Mouse (Mus musculus) thymus, adult 18-20 months (tissue): ENCODE data around the gene Plekhh2.
"Not testable (repeated sequence)": the region's sequence is repeated elsewhere in the genome, so short reads cannot be mapped to it uniquely, and the experiment has no call there.

Source experiments
- DNase-seq, 2 experiments: peaks; one replicate each; pipeline ENCODE4 v3.0.0; 2022; ENCODE audit warnings: mixed read lengths in 2 of 2

Plekhh2 gene

DNA sequence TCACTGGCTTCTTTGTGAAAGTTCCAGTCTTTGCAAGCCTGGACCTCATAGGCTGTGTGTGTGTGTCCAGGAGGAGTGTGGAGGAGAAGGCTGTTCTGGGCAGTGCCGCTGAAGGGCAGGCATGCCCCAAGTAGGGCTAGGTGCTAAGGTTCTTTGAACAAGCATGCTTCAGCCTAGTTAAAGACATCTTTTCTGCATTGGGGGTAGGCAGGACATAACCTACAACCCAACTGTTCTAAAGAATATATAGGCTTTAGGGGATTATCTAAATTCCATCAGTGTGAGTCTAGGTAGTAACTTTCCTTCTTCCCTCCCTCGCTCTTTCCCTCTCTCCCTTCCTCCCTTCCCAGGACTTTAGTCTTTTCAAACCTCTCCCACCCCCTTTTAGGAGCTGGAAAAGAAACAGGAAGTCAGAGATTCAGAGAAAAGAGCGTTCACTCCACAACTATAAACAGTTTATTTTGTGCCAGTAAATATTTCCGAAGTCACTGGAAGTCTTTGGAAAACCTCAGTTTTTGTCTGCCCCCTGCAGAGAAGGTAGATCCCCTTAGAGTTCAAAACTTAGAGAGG lies 906 bp downstream of the Plekhh2 start:
- DNase-seq: no peak

DNA sequence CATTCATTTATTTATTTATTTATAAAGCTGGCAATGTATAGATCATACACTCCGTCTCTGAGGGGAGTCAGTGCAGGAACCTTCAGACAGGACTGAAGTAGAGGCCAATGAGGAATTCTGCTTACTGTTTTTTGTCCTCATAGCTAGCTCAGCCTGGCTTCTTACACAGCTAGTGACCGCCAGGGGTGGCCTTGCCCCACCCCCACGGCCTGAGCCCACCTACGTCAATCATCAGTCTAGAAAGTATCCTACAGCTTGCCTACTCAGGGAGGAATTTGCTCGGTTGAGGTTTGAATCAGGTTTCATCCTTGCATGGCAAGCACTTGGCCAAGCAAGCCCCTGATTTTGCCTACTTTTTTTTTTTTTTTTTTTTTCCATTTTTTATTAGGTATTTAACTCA lies 4.2 kb downstream of the Plekhh2 start:
- DNase-seq: no peak

DNA sequence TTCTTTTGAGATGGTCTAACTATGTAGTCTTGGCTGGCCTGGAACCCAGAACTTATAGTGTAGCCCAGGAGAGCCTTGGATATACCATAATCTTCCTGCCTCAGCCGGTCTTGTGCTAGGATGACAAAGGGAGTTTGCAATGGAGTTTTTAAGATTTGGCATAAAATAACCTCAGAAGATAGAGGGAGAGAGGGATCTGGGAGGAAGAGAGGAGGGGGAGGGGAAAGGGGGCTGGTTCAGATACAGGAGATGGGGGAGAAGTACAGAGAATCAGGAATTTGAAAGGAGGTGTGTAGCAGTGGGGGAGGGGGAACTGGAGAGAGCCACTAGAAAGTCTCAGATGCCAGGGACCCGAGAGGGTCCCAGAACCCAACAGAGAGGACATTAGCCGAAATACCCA lies 7.7 kb downstream of the Plekhh2 start:
- no peak for DNase-seq

DNA sequence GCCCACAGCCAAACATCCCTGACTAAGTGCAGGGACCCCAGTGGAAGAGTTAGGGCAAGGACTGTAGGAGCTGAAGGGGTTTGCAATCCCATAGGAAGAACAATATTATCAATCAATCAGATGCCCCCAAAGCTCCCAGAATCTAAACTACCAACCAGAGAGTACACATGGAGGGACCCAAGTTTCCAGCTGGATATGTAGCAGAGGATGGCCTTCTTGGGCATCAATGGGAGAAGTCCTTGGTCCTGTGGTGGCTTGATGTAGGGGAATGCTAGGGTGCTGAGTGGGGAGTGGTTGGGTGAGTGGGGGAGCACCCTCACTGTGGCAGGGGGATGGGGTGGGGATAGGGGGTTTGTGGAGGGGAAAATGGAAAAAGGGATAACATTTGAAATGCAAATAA lies 8.4 kb downstream of the Plekhh2 start:
- no peak for DNase-seq

DNA sequence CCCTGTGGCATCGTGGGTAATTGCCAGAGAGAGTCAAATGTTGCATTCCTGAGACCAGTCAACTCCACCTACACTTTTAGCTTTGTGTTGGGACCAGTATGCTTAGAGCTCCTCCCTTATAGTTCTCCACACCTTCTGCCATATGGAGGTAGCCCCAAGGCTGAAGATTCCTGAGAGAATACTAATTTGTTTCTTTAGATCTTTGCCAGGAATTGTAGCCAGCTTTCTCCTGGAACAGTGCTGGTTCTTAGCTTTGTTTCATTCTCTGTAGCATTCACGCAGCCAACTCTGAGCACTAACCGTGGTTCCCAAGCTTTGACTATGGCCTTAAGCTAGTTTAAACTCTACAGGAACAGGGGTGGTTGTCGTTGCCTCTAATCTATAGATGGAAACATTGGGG lies 17.7 kb downstream of the Plekhh2 start:
- DNase-seq: no peak

DNA sequence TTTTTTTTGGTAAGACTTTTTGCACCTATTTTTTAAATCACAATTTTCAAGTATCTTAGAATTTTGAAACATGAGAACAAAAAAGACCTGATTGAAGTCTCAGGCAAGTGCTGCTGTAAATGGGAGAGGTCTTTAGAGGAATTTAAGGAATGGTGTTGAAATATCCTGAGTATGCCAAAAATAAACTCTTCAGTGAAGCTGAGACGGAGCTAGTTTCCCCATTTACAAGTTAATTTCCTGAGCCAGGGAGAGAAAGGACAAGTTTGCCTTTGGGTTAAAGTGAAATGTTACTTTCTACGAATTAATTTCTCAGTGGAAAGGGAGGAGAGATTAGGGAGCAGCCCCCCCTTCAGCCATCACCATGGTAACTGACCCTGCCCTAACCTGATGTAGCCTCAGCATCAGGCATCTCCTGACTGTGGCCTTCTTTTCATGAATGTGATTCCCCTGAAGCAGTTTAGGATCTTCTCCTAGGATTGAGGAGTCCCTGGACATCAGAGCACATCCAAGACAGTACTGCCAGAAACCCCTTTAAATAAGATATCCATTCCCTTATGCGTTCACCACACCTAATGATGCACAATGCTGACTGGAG lies 18.6 kb downstream of the Plekhh2 start:
- DNase-seq: no peak

DNA sequence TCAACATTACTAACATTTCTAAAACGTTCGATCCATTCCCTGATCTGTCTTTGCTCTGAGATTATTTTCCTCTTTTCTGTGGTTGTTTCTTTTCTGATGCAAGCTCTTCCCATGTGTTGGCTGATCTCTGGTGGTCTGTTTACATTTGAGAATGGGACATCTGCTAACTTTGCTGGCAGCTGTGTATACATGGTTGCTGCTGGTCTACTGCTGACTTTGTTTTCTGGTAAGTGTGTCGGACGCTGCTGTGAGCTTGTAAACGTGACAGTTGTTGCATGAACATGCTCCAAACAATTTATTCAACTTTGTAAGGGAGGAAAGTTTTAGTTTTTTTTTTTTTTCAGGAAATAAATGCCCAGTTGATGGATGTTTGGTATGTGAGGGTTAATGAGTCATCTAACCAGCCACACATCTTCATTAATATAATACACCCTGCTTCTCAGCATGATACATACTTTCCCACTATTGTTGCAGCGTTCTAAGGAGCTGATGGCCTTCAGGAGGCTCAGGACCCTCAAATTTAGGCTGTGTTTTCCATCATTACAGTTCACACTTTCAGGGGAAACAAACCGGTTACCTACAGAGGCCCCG lies 21.3 kb downstream of the Plekhh2 start:
- DNase-seq: no peak

DNA sequence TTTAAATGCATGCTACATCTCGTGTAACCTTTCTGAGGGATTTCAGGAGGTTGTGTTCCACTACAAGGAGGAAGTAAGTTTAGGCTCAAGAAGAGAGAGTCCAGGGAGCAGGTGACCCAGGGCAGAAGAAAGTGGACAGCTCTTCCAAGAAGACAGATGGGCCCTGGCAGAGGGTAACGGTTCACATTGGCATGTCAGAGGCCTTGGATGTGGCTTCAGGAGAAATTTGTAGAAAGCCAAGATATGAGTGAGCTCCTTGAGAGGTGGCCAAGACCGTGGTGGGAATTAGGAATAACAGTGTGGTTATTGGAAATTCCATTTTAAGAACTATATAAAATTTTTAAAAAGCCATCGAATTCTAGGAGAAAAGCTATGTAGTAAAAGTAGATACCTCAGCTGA lies 22.1 kb downstream of the Plekhh2 start:
- no peak for DNase-seq

DNA sequence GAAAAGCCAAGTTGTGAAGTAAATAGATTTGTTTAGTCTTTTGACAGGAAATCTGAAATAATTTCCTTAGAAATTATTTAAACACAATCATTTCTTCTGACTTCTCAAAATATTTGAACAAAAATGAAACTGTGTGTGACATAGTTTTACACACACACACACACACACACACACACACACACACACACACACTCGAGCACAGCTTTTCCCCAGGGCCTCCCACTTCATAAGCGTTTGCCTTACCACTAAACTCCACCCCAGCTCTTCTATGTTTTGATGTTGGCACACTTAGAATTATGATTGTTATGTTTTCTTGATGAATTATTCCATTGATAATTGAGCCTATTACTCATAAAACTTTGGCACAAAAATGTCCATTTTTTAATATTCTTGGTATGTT lies 22.9 kb downstream of the Plekhh2 start:
- no peak for DNase-seq

DNA sequence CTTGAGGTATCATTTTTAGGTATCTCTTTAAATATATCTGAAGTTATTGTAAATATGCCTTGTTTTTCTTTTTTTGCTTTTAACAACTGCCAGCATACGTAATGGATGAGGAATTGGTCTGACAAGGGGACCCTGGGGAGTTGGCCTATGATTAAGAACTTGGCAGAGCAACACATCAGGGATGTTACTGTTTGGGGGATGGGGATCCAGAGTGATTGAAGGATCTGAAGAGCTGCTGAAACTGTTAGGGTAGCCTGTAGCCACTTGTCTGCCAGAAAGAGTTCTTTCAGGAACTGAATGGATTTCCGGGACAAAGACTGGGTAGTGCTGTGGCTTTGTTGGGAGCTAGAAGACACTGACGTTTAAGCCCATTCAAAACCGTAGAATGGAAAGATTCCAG lies 23.5 kb downstream of the Plekhh2 start:
- DNase-seq: no peak

DNA sequence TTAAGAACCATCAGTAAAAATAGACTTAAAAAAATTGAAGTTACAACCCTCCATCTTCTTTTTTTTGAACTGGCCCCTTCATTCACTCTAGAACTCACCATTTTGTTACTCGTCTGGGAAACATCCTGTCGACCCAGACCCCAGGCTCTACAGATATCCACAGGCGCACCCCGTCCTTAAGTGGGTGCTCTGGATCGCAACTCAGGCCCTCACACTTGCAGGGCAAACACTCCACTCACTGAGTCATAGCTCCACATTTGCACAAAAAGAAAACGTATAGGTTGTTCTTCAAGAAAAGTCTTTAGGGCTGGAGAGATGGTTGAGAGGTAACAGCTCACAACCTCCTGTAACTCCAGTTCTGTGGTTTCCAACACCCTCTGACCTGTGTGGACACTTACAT lies 25.6 kb downstream of the Plekhh2 start:
- no peak for DNase-seq

DNA sequence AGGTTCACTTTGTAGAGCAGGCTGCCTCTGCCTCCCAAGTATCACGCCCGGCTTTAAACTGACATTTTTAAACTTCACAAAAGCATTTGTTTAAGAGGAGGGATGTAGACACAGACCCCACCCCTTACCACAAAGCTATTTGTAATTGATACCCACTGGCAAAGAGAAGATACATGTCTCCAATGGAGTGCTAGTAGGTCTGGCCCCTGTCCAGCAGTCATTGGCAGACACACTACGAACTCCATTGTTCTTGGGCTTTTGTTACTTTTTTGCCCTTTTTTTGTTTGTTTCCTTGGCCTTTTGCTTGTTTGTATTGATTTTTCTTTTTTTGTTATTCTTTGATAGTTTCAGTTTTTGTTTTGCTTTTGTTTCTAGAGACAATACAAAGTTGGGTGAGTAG lies 26.3 kb downstream of the Plekhh2 start:
- no peak for DNase-seq

DNA sequence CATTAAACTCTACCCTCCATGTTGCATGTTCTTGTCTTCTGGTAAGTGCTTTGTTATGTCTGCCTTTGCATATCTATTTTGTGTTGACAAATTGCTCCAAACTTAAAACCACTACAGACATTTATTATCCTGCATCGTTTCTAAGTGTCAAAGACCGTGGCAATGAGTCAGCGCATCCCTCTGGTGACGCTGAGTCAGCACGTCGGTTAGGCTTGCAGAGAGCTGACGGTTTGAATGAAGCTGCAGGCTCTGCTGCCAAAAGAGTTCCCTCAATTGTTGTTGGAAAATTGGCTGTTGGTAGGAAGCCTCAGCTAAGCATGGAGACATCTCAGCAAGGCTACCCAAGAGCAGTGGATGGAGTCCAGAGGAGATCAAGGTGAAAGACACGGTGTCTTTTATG lies 28.9 kb downstream of the Plekhh2 start:
- DNase-seq: no peak

DNA sequence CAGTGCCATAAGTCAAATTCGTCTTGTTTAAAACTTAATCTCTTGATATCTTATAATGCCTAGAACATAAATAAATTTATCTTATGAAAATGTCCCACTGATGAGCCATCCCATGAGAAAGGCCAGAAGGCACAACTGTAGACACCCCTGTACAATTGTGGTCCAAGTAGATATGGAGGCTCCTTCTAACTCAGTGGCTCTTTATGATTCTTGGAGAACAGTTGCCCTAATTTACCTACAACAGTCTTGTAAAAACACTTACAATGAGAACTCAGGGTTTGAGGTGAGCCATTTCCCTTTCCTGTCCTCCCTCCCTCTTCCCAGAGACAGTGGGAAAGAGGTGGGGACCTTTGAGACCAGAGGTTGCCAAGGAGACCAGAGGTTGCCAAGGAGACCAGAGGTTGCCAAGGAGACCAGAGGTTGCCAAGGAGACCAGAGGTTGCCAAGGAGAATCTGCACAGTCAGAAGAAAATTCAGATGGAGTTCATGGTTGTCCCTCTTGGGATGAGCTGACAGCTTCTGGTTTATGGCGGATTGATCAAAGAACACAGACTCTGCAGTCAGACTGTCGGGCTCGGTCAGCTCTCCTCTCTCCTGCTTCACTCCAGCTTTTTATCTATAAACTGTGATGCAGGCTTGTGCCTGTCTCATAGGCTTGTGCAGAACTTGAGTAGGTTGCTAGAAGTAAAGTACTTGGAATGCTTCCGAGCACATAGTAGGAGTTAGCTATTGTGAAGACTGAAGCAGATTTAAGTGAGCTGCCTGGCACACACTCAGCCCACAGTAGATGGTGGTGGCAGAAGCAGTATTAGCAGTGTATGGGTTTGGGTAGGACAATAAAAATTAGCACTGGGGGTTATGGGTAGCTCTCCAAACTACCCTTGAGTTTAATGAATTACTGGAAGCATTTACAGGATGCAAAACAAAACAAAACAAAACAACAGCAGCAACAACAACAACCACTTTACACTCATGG lies 39.5 kb downstream of the Plekhh2 start:
- DNase-seq: no peak

DNA sequence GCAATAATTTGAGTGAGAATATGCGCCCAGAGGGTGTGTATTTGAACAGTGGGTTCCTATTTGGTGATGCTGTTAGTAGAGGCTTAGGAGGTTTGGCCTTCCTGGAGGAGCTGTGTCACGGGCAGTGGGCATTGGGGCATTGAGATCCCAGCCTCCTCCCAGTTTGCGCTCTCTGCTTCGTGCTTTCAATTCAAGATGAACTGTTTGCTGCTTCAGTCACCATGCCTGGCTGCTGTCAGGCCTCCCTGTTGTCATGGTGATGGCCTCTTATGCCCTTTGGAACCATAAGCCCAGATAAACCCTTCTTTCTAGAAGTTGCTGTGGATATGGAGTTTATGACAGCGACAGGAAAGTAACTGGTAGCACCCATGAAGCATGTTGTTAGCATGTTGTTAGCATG lies 40.5 kb downstream of the Plekhh2 start:
- no peak for DNase-seq

DNA sequence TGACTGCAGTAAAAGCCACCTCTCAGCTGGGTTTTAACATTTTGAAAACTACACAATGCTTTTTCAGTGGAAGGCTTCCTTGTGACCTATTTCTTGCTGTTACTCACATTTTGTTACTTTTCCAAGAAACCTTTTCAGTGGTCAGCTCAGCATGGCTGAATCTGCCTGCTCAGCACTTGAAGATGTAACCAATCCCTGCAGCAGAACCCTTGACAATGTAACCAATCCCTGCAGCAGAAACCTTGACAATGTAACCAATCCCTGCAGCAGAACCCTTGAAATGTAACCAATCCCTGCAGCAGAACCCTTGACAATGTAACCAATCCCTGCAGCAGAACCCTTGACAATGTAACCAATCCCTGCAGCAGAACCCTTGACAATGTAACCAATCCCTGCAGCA lies 52.6 kb downstream of the Plekhh2 start:
- DNase-seq: not testable (repeated sequence)

DNA sequence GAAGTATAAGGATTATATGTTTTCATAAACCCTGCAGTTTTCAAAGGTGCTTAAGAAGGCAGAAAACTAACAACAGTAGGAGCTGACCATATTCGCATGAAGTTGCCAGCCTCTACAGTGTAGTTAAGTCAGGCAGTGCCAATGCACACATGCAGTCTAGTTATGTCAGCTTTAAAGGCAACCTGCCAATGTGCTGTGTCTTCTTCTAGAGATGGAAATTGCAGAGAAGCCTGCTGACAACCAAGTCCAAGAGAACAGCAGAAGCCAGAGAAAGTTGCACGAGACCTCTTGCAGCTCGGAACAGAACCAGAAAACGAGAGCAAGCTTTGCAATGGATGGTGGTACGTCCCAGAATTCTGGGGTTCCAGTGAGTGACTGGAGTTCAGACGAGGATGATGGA lies 54.1 kb downstream of the Plekhh2 start:
- DNase-seq: no peak

DNA sequence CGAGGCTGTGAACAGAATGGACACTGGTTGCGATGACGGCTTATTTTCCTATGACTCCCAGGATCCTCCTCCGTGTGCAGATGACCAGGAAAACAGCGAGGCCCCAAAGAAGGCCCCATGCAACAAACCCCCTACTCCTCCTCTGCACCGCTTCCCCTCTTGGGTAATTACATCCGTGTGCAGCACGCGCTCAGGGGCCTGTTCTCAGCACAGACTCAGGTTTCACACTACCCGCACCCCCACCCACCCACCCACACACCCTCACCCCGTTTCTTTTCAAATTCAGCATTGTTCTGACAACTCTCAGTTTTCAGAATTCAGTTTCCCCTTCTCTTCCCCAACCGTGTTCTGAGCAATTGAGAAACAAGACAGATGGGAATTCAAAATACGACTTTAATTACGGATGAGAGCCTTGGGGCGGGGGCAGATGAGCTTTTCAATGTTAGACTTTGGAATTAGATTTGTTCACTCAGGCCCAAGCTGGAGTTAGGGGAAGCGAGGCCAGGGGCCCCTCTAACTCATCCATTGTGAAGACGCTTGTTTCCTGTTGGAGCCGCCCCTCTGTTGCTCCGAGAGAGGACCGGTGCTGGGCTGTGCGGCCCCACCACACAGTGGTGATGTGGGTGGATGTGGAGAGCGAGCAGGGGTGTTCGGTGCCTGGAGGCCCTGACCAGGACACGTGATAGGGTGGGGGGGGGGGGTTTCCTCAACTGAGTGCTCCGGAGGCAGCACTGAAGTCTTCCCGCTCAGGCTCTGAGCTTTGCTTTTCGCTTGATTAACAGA lies 55.3 kb downstream of the Plekhh2 start:
- DNase-seq: no peak

DNA sequence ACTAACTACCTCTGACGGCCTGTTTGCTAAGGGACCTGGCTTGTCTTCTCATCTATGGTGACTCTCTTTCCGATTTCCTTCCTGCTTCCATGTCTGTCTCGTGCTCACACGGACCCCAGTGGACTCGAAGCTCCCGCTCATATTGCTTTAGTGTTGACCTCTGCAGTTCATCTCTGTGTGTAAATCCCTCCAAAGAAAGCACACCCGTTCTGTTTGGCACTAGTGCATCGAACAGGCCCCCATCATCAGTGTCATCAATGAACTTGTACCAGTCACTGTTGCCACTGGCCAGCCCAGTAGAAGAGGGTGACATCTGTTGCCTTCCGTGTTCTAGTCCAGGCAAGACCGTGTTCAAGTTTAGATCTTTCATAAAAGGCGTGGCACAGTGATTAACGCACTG lies 57.1 kb downstream of the Plekhh2 start:
- DNase-seq: no peak

DNA sequence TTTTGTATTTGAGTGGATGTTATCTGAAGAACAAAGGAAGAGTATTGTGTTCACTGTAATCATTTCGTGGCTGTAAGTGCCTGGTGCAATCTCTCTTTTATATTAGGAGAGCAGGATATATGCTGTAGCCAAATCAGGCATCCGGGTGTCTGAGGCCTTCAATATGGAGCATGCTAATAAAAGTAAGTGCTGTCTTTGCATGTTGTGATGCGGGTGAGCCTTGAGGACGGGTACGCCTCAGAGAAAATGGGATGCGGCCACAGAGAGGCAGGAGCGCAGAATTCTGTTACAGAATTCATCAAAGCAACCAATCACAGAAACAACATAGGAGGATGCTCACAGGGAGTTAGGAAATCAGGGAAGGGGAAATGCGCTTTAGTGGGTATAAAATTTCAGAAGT lies 58.1 kb downstream of the Plekhh2 start:
- DNase-seq: no peak

DNA sequence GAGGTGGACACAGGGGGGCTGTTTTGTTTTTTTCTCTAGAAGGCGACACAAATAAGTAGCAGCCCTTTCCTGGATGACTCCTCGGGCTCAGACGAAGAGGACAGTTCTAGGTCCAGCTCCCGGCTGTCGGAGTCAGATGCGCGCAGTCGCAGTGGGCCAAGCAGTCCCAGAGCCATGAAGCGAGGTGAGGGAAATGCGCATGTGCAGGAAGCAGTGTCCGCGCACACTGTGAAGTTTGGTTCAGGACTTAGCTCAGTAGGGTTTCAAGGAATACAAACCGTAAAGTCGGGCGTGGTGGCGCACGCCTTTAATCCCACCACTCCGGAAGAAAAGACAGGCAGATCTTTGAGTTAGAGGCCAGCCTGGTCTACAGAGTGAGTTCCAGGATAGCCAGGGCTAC lies 59.9 kb downstream of the Plekhh2 start:
- DNase-seq: no peak

DNA sequence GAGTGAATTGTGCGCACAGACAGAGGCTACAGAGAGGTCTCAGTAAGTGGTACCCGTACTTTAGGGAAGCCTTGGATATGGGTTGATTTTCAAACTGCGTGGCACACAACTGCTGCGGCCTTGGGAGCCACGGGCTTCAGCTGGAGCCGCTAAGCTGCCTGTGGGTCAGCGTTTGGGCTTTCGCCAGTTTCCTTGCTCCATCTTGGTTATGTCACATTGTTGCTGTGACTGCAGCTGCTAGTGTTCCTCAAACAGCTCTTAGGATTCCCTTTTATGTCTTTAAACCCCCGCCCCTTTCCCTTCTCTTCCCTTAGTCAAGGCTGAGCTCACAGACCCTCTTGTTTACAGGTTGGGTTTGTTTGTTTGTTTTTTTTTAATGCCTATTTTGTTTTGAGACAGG lies 61.6 kb downstream of the Plekhh2 start:
- no peak for DNase-seq

DNA sequence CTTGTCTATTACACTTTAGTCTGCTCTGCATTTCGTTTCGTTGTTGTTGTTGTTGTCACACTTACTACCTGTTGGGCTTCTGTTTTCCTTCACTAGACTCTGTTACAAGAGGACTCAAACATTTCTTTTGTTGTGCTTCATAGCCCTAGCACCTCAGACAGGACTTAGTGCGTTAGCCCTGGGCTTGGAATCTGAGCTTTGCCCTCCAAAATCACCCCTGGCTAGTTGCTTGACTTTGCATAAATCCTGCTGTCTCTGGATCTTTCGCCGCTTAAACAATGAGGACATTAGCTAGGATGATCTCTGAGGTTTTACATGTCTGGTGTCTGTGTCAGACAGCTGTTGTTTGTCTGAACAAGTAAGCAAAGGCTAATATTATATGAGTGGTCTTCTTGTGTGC lies 62.2 kb downstream of the Plekhh2 start:
- DNase-seq: no peak
